ENCODE assay signal across 19 mouse cellular contexts in the genomic region with DNA sequence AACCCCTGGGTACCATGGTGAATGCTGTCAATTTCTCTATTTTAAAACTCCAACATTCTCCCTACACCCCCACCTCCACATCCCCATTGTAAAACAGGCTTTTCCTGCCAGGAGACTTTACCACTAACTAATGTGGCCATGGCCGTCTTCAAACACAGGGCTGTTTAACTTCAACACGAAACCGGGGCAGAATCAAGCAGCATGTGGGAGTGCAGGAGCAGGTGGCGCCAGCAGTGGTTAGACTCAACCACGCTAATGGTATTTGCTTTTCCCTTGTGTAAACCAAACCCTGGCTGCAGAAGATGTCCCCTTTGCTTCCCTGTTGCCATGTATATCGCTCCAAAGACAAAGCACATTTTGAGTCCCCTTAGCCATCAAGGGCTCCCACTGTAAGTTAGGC.
A peak's percentile ranks its signal among the peaks of the same experiment; 100 is the strongest.
DNase-seq lines count a peak whose midpoint lies in the region; ATAC-seq and TF ChIP-seq lines count a peak whose summit lies in the region.
"Had no signal": no experiment of that assay in that cellular context is flagged by ENCODE, and none has a peak within 500 bp of the region (broad histone marks: within the 10 kb centered on the region; RNA-seq: fewer than 3 reads in every experiment).

No protein-coding gene starts in this region.

- no peak overlapping the region for H3K4me3 ChIP-seq in intestine, embryonic 14.5 days (ENCODE audit: low read depth, low read length)
- no peak overlapping the region for H3K4me3 ChIP-seq in intestine, postnatal 0 days (ENCODE audit: low read depth, low read length)
- H3K4me3 ChIP-seq in intestine, embryonic 15.5 days (replicated peaks) = no peak overlapping the region
- H3K4me3 ChIP-seq in liver, embryonic 13.5 days (replicated peaks) = no peak overlapping the region
- no peak overlapping the region for H3K4me3 ChIP-seq in stomach, embryonic 14.5 days (ENCODE audit: low read depth, low read length)
- H3K4me3 ChIP-seq: embryonic facial prominence, embryonic 15.5 days; forebrain, embryonic 10.5 days; heart, embryonic 15.5 days; midbrain, embryonic 12.5 days; neural tube, embryonic 12.5 days had no signal

- H3K9me3 ChIP-seq in intestine, embryonic 14.5 days (ENCODE audit: control insufficient read depth, low read length) = no peaks in the 10 kb centered on the region
- H3K9me3 ChIP-seq in intestine, postnatal 0 days (ENCODE audit: control insufficient read depth) = no peaks in the 10 kb centered on the region
- no peaks in the 10 kb centered on the region for H3K9me3 ChIP-seq in intestine, embryonic 15.5 days
- H3K9me3 ChIP-seq in liver, embryonic 13.5 days (replicated peaks) = no peaks in the 10 kb centered on the region
- no peaks in the 10 kb centered on the region for H3K9me3 ChIP-seq in stomach, embryonic 14.5 days (ENCODE audit: control insufficient read depth, low read depth, low read length)
- H3K9me3 ChIP-seq: embryonic facial prominence, embryonic 15.5 days; forebrain, embryonic 10.5 days; heart, embryonic 15.5 days; midbrain, embryonic 12.5 days; neural tube, embryonic 12.5 days had no signal

- TF ChIP-seq CTCF in intestine, postnatal 0 days (IDR thresholded peaks at IDR 0.05; ENCODE audit: low read depth) = no peak

- no peaks in the 10 kb centered on the region for H3K36me3 ChIP-seq in intestine, embryonic 14.5 days (ENCODE audit: control insufficient read depth, insufficient read depth, low read length)
- peaks cover 13% of the 10 kb centered on the region for H3K36me3 ChIP-seq in intestine, postnatal 0 days (ENCODE audit: control insufficient read depth, insufficient read depth)
- no peaks in the 10 kb centered on the region for H3K36me3 ChIP-seq in intestine, embryonic 15.5 days
- H3K36me3 ChIP-seq in liver, embryonic 13.5 days = no peaks in the 10 kb centered on the region
- H3K36me3 ChIP-seq in stomach, embryonic 14.5 days (ENCODE audit: control insufficient read depth, insufficient read depth, low read length) = no peaks in the 10 kb centered on the region
- H3K36me3 ChIP-seq: embryonic facial prominence, embryonic 15.5 days; forebrain, embryonic 10.5 days; heart, embryonic 15.5 days; midbrain, embryonic 12.5 days; neural tube, embryonic 12.5 days had no signal

- 39% methylated on average over 6 of the region's 6 CpGs for WGBS in intestine, embryonic 14.5 days
- 43% methylated on average over 6 of the region's 6 CpGs for WGBS in intestine, postnatal 0 days
- WGBS in intestine, embryonic 15.5 days = 31% methylated on average over 6 of the region's 6 CpGs
- 67% methylated on average over 6 of the region's 6 CpGs for WGBS in liver, embryonic 13.5 days (ENCODE audit: insufficient replicate concordance)
- WGBS in stomach, embryonic 14.5 days = 46% methylated on average over 6 of the region's 6 CpGs

- no peaks in the 10 kb centered on the region for H3K4me1 ChIP-seq in intestine, embryonic 14.5 days (replicated peaks; ENCODE audit: control insufficient read depth, insufficient read depth, low read length)
- no peaks in the 10 kb centered on the region for H3K4me1 ChIP-seq in intestine, postnatal 0 days (replicated peaks; ENCODE audit: control insufficient read depth, insufficient read depth, low read length)
- H3K4me1 ChIP-seq in intestine, embryonic 15.5 days (replicated peaks) = peaks cover 5% of the 10 kb centered on the region
- peaks cover 15% of the 10 kb centered on the region for H3K4me1 ChIP-seq in liver, embryonic 13.5 days (replicated peaks)
- H3K4me1 ChIP-seq in stomach, embryonic 14.5 days (ENCODE audit: control insufficient read depth, insufficient read depth, low read length) = 0 out of 2 replicates have a peak, but pooled peaks cover 9% of the 10 kb centered on the region
- H3K4me1 ChIP-seq: embryonic facial prominence, embryonic 15.5 days; heart, embryonic 15.5 days; midbrain, embryonic 12.5 days; neural tube, embryonic 12.5 days had no signal

- peak; percentile 59; the same call in 1 of the 2 replicates for ATAC-seq in intestine, embryonic 14.5 days (replicated peaks; ENCODE audit: low FRiP score, low TSS enrichment, low read depth)
- ATAC-seq in intestine, postnatal 0 days = no peak
- ATAC-seq in intestine, embryonic 15.5 days = peak; percentile 80
- peak; percentile 60 for ATAC-seq in liver, embryonic 13.5 days (ENCODE audit: low read depth)
- ATAC-seq in stomach, embryonic 14.5 days (ENCODE audit: insufficient number of reproducible peaks, insufficient read depth, low FRiP score, low read depth) = peak; percentile 86
- ATAC-seq in erythroblast, adult 5-6 weeks (replicated peaks; ENCODE audit: low FRiP score, poor library complexity, severe bottlenecking) = no peak
- ATAC-seq: forebrain, postnatal 0 days had no signal

- no peak overlapping the region for H3K4me2 ChIP-seq in intestine, embryonic 14.5 days (ENCODE audit: low read length)
- H3K4me2 ChIP-seq in intestine, postnatal 0 days (replicated peaks; ENCODE audit: low read depth) = no peak overlapping the region
- H3K4me2 ChIP-seq in intestine, embryonic 15.5 days (replicated peaks) = no peak overlapping the region
- H3K4me2 ChIP-seq in liver, embryonic 13.5 days = no peak overlapping the region
- no peak overlapping the region for H3K4me2 ChIP-seq in stomach, embryonic 14.5 days (replicated peaks; ENCODE audit: low read depth, low read length)
- H3K4me2 ChIP-seq: embryonic facial prominence, embryonic 15.5 days; heart, embryonic 15.5 days; midbrain, embryonic 12.5 days; neural tube, embryonic 12.5 days had no signal

- no peaks in the 10 kb centered on the region for H3K27me3 ChIP-seq in intestine, embryonic 14.5 days (replicated peaks; ENCODE audit: control insufficient read depth, insufficient read depth, low read length)
- H3K27me3 ChIP-seq in intestine, postnatal 0 days (replicated peaks; ENCODE audit: control insufficient read depth, insufficient read depth, low read length) = no peaks in the 10 kb centered on the region
- H3K27me3 ChIP-seq in intestine, embryonic 15.5 days (replicated peaks) = no peaks in the 10 kb centered on the region
- no peaks in the 10 kb centered on the region for H3K27me3 ChIP-seq in liver, embryonic 13.5 days
- no peaks in the 10 kb centered on the region for H3K27me3 ChIP-seq in stomach, embryonic 14.5 days (ENCODE audit: control insufficient read depth, insufficient read depth, low read length)
- H3K27me3 ChIP-seq: embryonic facial prominence, embryonic 15.5 days; heart, embryonic 15.5 days; midbrain, embryonic 12.5 days; neural tube, embryonic 12.5 days had no signal

- no peak overlapping the region for H3K27ac ChIP-seq in intestine, embryonic 14.5 days (ENCODE audit: low read depth)
- no peak overlapping the region for H3K27ac ChIP-seq in intestine, postnatal 0 days (ENCODE audit: low read depth, low read length)
- H3K27ac ChIP-seq in intestine, embryonic 15.5 days = no peak overlapping the region
- H3K27ac ChIP-seq in liver, embryonic 13.5 days = peak overlapping the region; percentile 15; the same call in 1 of the 2 replicates
- peak overlapping the region; percentile 69 for H3K27ac ChIP-seq in stomach, embryonic 14.5 days (ENCODE audit: low read length)
- H3K27ac ChIP-seq: embryonic facial prominence, embryonic 15.5 days; forebrain, embryonic 10.5 days; heart, embryonic 15.5 days; midbrain, embryonic 12.5 days; neural tube, embryonic 12.5 days had no signal

- DNase-seq in intestine, embryonic 14.5 days (ENCODE audit: low spot score) = no peak
- no peak for DNase-seq in liver, embryonic 13.5 days
- DNase-seq in right cerebral cortex, postnatal 14 days = no peak
- DNase-seq: adrenal gland, postnatal 25 days; cerebellum, adult 11-12 months; cerebellum, postnatal 25 days; embryo, embryonic 11 days; forebrain, postnatal 0 days; heart, adult 18-20 months; thymus, adult 2 months had no signal

- no peak overlapping the region for H3K9ac ChIP-seq in intestine, embryonic 14.5 days (ENCODE audit: low read length)
- no peak overlapping the region for H3K9ac ChIP-seq in intestine, postnatal 0 days (ENCODE audit: low read depth, low read length)
- H3K9ac ChIP-seq in intestine, embryonic 15.5 days = no peak overlapping the region
- no peak overlapping the region for H3K9ac ChIP-seq in liver, embryonic 13.5 days
- no peak overlapping the region for H3K9ac ChIP-seq in stomach, embryonic 14.5 days (replicated peaks; ENCODE audit: low read depth, low read length)
- H3K9ac ChIP-seq: embryonic facial prominence, embryonic 15.5 days; forebrain, postnatal 0 days; heart, embryonic 15.5 days; midbrain, embryonic 12.5 days; neural tube, embryonic 12.5 days had no signal

Comparison
In these comparisons a context has a peak if more than half of its experiments do, and no peak if none do; other contexts are left out.
1. ATAC-seq: peak in intestine, embryonic 14.5 days (single experiment), intestine, embryonic 15.5 days (single experiment), liver, embryonic 13.5 days (single experiment) and stomach, embryonic 14.5 days (single experiment); none in intestine, postnatal 0 days (single experiment) and erythroblast, adult 5-6 weeks (single experiment).
2. H3K27ac ChIP-seq: peak in liver, embryonic 13.5 days (single experiment) and stomach, embryonic 14.5 days (single experiment); none in intestine, embryonic 14.5 days (single experiment), intestine, postnatal 0 days (single experiment) and intestine, embryonic 15.5 days (single experiment).